Mouse (Mus musculus) neural tube, embryonic 15.5 days (tissue): ENCODE measurements around the gene Gpt2. TPM values are rescaled to one million over a fixed set of nuclear protein-coding genes. Genes with fewer than 3 reads are reported as not detected.
A peak's percentile ranks its signal among the peaks of the same experiment; 100 is the strongest.

Experiments used
- ATAC-seq: fragments of 200-750 bp; cut with Nextera tagmentation; 2 replicates; pipeline ENCODE4 v1.8.0; 2017; ENCODE audit warnings: mild to moderate bottlenecking, moderate TSS enrichment, moderate library complexity; ENCODE audit not compliant: low FRiP score
- H3K27ac ChIP-seq: fragments of 300-500 bp; sonication (generic); replicated peaks from 2 replicates; pipeline ENCODE4 v1.5.1; 2015; ENCODE audit warnings: mild to moderate bottlenecking, inconsistent platforms
- H3K27me3 ChIP-seq: fragments of 300-500 bp; sonication (generic); replicated peaks from 2 replicates; pipeline ENCODE4 v1.6.1; 2015; ENCODE audit warnings: inconsistent platforms
- H3K36me3 ChIP-seq: fragments of 300-500 bp; sonication (generic); 2 replicates; pipeline ENCODE4 v1.6.1; 2015; ENCODE audit warnings: inconsistent platforms
- H3K4me1 ChIP-seq: fragments of 300-500 bp; sonication (generic); 2 replicates; pipeline ENCODE4 v1.6.1; 2015; ENCODE audit warnings: inconsistent platforms
- H3K4me2 ChIP-seq: fragments of 300-500 bp; sonication (generic); 2 replicates; pipeline ENCODE4 v1.6.1; 2015; ENCODE audit warnings: inconsistent platforms, mild to moderate bottlenecking, moderate library complexity
- H3K4me3 ChIP-seq: fragments of 300-500 bp; sonication (generic); replicated peaks from 2 replicates; pipeline ENCODE4 v1.5.1; 2015; ENCODE audit warnings: mild to moderate bottlenecking, inconsistent platforms
- H3K9ac ChIP-seq: fragments of 300-500 bp; sonication (generic); replicated peaks from 2 replicates; pipeline ENCODE4 v1.6.1; 2015; ENCODE audit warnings: mild to moderate bottlenecking, inconsistent platforms
- H3K9me3 ChIP-seq: fragments of 300-500 bp; sonication (generic); replicated peaks from 2 replicates; pipeline ENCODE4 v1.6.1; 2016; ENCODE audit warnings: inconsistent platforms
- WGBS: fragments of 180-500 bp; shearing (Covaris S2); methylation state at CpG from one replicate; pipeline ENCODE4 v1.1.7; 2015; ENCODE audit warnings: mixed read lengths; 5-methylcytosine and 5-hydroxymethylcytosine counted together
- polyA plus RNA-seq: library from polyadenylated mRNA; unstranded; fragments of >200 nt; fragmentation: Nextera tagmentation; extraction: Ambion mirVana; gene quantifications from 2 replicates; pipeline ENCODE4 v1.2.1, GENCODE M21; 2015

Gene Gpt2
- 51.2 and 60.2 TPM in 2 replicates for polyA plus RNA-seq

GRCm38 (mm10) chr8:85492125-85492875 lies at the start of gene Gpt2:
TSS of gene Gpt2 (plus strand) at chr8:85492576.
- Histone ChIP-seq H3K9me3 (no peaks in the 10 kb centered on the region), H3K4me2 (peak within 1 kb of the TSS; percentile 86), H3K9ac (peak within 1 kb of the TSS; percentile 74), H3K4me3 (peak within 1 kb of the TSS; percentile 80), H3K4me1 (peaks cover 31% of the 10 kb centered on the region), H3K27ac (peak within 1 kb of the TSS; percentile 85), H3K27me3 (no peaks in the 10 kb centered on the region), H3K36me3 (0 out of 2 replicates have a peak, but pooled peaks cover 3% of the 10 kb centered on the region)
- peak; percentile 99 for ATAC-seq
- under 1% methylated on average over 41 of the region's 41 CpGs for WGBS

GRCm38 (mm10) chr8:85444092-85444491 lies 48.3 kb upstream of the Gpt2 start:
- ATAC-seq, result no peak
- Histone ChIP-seq H3K27me3 (no peaks in the 10 kb centered on the region), H3K4me1 (no peaks in the 10 kb centered on the region), H3K27ac (no peak overlapping the region), H3K36me3 (no peaks in the 10 kb centered on the region), H3K9ac (no peak overlapping the region), H3K4me2 (no peak overlapping the region), H3K4me3 (no peak overlapping the region), H3K9me3 (no peaks in the 10 kb centered on the region)

- Histone ChIP-seq H3K4me2 (no peak overlapping the region), H3K4me1 (no peaks in the 10 kb centered on the region), H3K9ac (no peak overlapping the region), H3K36me3 (no peaks in the 10 kb centered on the region), H3K9me3 (no peaks in the 10 kb centered on the region), H3K4me3 (no peak overlapping the region), H3K27me3 (no peaks in the 10 kb centered on the region), H3K27ac (no peak overlapping the region)
- no peak for ATAC-seq
- 88% methylated on average over 15 of the region's 15 CpGs for WGBS
These were observed 46.3 kb upstream of the Gpt2 start for GRCm38 (mm10) chr8:85445936-85446685.

- H3K9me3 ChIP-seq, result no peaks in the 10 kb centered on the region
- H3K27me3 ChIP-seq, result no peaks in the 10 kb centered on the region
- H3K4me2 ChIP-seq, result no peak overlapping the region
- H3K4me3 ChIP-seq, result no peak overlapping the region
- no peak overlapping the region for H3K27ac ChIP-seq
- peaks cover 7% of the 10 kb centered on the region; the same call in 1 of the 2 replicates for H3K4me1 ChIP-seq
- no peaks in the 10 kb centered on the region for H3K36me3 ChIP-seq
- H3K9ac ChIP-seq, result no peak overlapping the region
- WGBS, result 77% methylated on average over 3 of the region's 3 CpGs
- ATAC-seq, result no peak
These were observed 42.0 kb upstream of the Gpt2 start for GRCm38 (mm10) chr8:85450335-85450734.

- Histone ChIP-seq H3K9me3 (no peaks in the 10 kb centered on the region), H3K9ac (no peak overlapping the region), H3K4me3 (no peak overlapping the region; the same call in 1 of the 2 replicates), H3K4me1 (peaks cover 7% of the 10 kb centered on the region; the same call in 1 of the 2 replicates), H3K4me2 (peak overlapping the region; percentile 42), H3K36me3 (no peaks in the 10 kb centered on the region), H3K27ac (no peak overlapping the region), H3K27me3 (no peaks in the 10 kb centered on the region)
- ATAC-seq, result no peak
- 24% methylated on average over 13 of the region's 14 CpGs for WGBS
These were observed 40.0 kb upstream of the Gpt2 start for GRCm38 (mm10) chr8:85452328-85452727.

- peaks cover 7% of the 10 kb centered on the region; the same call in 1 of the 2 replicates for H3K4me1 ChIP-seq
- 53% methylated on average over 2 of the region's 2 CpGs for WGBS
- H3K9ac ChIP-seq, result no peak overlapping the region
- no peaks in the 10 kb centered on the region for H3K36me3 ChIP-seq
- no peak for ATAC-seq
- no peak overlapping the region for H3K4me2 ChIP-seq
- no peaks in the 10 kb centered on the region for H3K27me3 ChIP-seq
- no peaks in the 10 kb centered on the region for H3K9me3 ChIP-seq
- H3K4me3 ChIP-seq, result no peak overlapping the region
- no peak overlapping the region for H3K27ac ChIP-seq
These were observed 39.1 kb upstream of the Gpt2 start for GRCm38 (mm10) chr8:85453256-85453655.

- no peaks in the 10 kb centered on the region for H3K27me3 ChIP-seq
- no peaks in the 10 kb centered on the region for H3K36me3 ChIP-seq
- H3K9ac ChIP-seq, result no peak overlapping the region
- H3K27ac ChIP-seq, result no peak overlapping the region
- WGBS, result 68% methylated on average over 8 of the region's 8 CpGs
- no peak overlapping the region for H3K4me3 ChIP-seq
- H3K9me3 ChIP-seq, result no peaks in the 10 kb centered on the region
- no peak for ATAC-seq
- no peak overlapping the region for H3K4me2 ChIP-seq
- peaks cover 7% of the 10 kb centered on the region; the same call in 1 of the 2 replicates for H3K4me1 ChIP-seq
These were observed 37.6 kb upstream of the Gpt2 start for GRCm38 (mm10) chr8:85454750-85455149.

- H3K27me3 ChIP-seq, result no peaks in the 10 kb centered on the region
- H3K4me3 ChIP-seq, result no peak overlapping the region
- WGBS, result 10% methylated on average over 14 of the region's 14 CpGs
- H3K9ac ChIP-seq, result no peak overlapping the region
- ATAC-seq, result no peak; the same call in 1 of the 2 replicates
- peaks cover 7% of the 10 kb centered on the region; the same call in 1 of the 2 replicates for H3K4me1 ChIP-seq
- H3K4me2 ChIP-seq, result no peak overlapping the region
- H3K27ac ChIP-seq, result no peak overlapping the region
- no peaks in the 10 kb centered on the region for H3K36me3 ChIP-seq
- no peaks in the 10 kb centered on the region for H3K9me3 ChIP-seq
These were observed 35.8 kb upstream of the Gpt2 start for GRCm38 (mm10) chr8:85456536-85456935.

- WGBS, result 75% methylated on average over 3 of the region's 3 CpGs
- no peak overlapping the region for H3K4me3 ChIP-seq
These were observed 32.8 kb upstream of the Gpt2 start for GRCm38 (mm10) chr8:85459582-85459981.

GRCm38 (mm10) chr8:85460804-85461203 lies 31.6 kb upstream of the Gpt2 start:
- no peaks in the 10 kb centered on the region for H3K36me3 ChIP-seq
- H3K4me3 ChIP-seq, result no peak overlapping the region
- H3K27ac ChIP-seq, result no peak overlapping the region
- H3K4me2 ChIP-seq, result no peak overlapping the region
- 47% methylated on average over 5 of the region's 5 CpGs for WGBS
- no peak overlapping the region for H3K9ac ChIP-seq
- H3K27me3 ChIP-seq, result no peaks in the 10 kb centered on the region
- ATAC-seq, result no peak
- H3K4me1 ChIP-seq, result no peaks in the 10 kb centered on the region
- H3K9me3 ChIP-seq, result no peaks in the 10 kb centered on the region

More at GRCm38 (mm10) chr8:85459582-85459981, 32.8 kb upstream of the Gpt2 start:
- no peak overlapping the region for H3K9ac ChIP-seq
- ATAC-seq, result no peak
- no peak overlapping the region for H3K27ac ChIP-seq
- H3K9me3 ChIP-seq, result no peaks in the 10 kb centered on the region
- H3K36me3 ChIP-seq, result no peaks in the 10 kb centered on the region
- no peaks in the 10 kb centered on the region for H3K4me1 ChIP-seq
- no peak overlapping the region for H3K4me2 ChIP-seq
- H3K27me3 ChIP-seq, result no peaks in the 10 kb centered on the region

- no peaks in the 10 kb centered on the region for H3K36me3 ChIP-seq
- no peak overlapping the region for H3K27ac ChIP-seq
- no peaks in the 10 kb centered on the region for H3K27me3 ChIP-seq
- no peak for ATAC-seq
- no peak overlapping the region for H3K9ac ChIP-seq
- no peaks in the 10 kb centered on the region for H3K9me3 ChIP-seq
- no peak overlapping the region for H3K4me3 ChIP-seq
- no peaks in the 10 kb centered on the region for H3K4me1 ChIP-seq
- WGBS, result 80% methylated on average over 3 of the region's 3 CpGs
- no peak overlapping the region for H3K4me2 ChIP-seq
These were observed 31.0 kb upstream of the Gpt2 start for GRCm38 (mm10) chr8:85461377-85461776.

GRCm38 (mm10) chr8:85462441-85462840 lies 29.9 kb upstream of the Gpt2 start:
- WGBS, result 88% methylated on average over 1 of the region's 1 CpGs
- no peaks in the 10 kb centered on the region for H3K4me1 ChIP-seq
- no peak overlapping the region for H3K9ac ChIP-seq
- ATAC-seq, result no peak
- H3K4me3 ChIP-seq, result no peak overlapping the region
- no peak overlapping the region for H3K27ac ChIP-seq
- no peaks in the 10 kb centered on the region for H3K9me3 ChIP-seq
- no peaks in the 10 kb centered on the region for H3K36me3 ChIP-seq
- H3K27me3 ChIP-seq, result no peaks in the 10 kb centered on the region
- H3K4me2 ChIP-seq, result no peak overlapping the region
